Mouse (Mus musculus): ENCODE results near the gene Sqor. TPM values are rescaled to one million over a fixed set of nuclear protein-coding genes. Genes with fewer than 3 reads are reported as not detected.

Gene Sqor
- total and polyA plus RNA-seq, 3 experiments: 29.3 to 43.1 (median 35.0) TPM

DNA sequence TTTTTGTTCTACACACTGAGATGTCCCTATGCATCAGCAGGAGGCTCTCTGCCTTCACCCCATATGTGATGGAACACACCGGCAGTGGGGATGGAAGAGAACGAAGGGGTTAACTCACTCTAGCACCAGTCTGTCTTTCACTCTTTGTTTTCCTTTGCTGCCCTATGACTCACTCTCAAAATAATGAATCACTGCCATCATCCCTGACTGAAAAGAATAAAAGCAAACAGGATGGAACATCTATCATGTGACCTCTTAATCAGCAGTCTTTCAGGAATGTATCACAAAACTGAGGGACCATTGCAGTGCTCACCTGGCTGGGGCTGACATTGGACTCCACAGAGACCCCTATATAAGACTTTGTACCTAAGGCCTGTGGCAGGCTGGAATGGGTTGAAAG is 33.6 kb upstream of the Sqor start:
- peaks cover 2% of the 10 kb centered on the region; the same call in 1 of the 2 replicates for H3K27me3 ChIP-seq (ENCODE audit: control insufficient read depth, insufficient read depth, low read length)
- intact Hi-C loops (cut with DNase I): no loop called here
- WGBS: 43% methylated on average over 2 of the region's 2 CpGs
- no peak overlapping the region for H3K9ac ChIP-seq (ENCODE audit: low read depth, low read length)
- TF ChIP-seq POLR2A (IDR thresholded peaks at IDR 0.05; ENCODE audit: insufficient read depth, low read depth, low read length) (no peak), CTCF (IDR thresholded peaks at IDR 0.05) (no peak), EP300 (IDR thresholded peaks at IDR 0.05; ENCODE audit: insufficient read depth, low read depth, low read length) (no peak)
- H3K27ac ChIP-seq: no peak overlapping the region
- no peaks in the 10 kb centered on the region for H3K4me1 ChIP-seq (ENCODE audit: control insufficient read depth, insufficient read depth, low read length)
- H3K4me3 ChIP-seq: no peak overlapping the region
- no peaks in the 10 kb centered on the region for H3K79me2 ChIP-seq (replicated peaks; ENCODE audit: control insufficient read depth, insufficient read depth, low read length)
- no peak for DNase-seq
- no peaks in the 10 kb centered on the region for H3K36me3 ChIP-seq (ENCODE audit: control insufficient read depth, insufficient read depth, low read length)

DNA sequence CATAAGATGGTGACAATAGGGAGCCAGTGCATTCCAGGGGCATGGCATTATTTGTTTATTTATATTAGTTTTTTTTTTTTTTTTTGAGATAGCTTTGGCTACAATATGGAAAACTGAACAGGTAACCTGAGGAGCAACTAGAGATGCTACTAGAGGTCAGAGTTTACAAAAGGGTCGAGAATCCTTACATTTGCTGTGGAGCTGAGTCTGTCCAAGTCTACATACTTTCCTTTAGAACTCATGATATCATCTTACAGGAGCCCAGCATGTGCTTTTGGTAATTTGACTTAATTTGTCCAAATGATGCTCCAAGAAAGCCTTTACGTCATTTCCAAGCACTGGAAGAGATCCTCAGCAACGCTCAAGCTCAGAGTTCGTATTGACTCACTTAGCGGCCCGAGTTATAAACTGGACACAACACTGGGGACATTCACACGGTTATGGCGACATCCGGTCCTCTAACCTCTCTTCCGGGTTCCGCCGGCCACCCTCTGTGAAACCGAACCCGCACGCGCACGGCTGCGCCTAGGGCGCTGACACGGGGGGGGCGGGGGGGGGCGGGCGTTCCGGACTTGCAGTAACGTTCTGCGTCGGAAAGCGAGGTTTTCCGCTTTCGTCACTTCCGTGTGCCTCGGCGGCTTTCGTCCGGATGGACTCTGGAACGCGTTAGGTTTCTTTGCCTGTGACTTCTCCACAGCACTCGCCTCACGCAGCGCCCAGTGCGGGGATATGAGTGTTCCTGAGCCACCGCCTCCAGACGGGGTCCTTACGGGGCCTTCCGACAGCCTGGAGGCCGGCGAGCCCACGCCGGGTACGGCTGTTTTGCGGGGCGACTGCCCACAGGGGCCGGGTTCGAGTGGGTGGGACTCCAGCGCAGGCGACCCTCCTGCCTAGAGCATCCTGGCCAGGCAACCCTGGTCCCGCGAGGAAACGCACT is 26.9 kb upstream of the Sqor start, which contains the start of gene Bloc1s6:
Bloc1s6 (plus strand) TSS at position 610 of the 937 bp plus-strand sequence.
- intact Hi-C loops (cut with DNase I): loop anchor here (1.0 kb wide), 1 partner anchor 36 kb away; the partner anchor contains the start of gene Slc30a4
- Histone ChIP-seq H3K27me3 (ENCODE audit: control insufficient read depth, insufficient read depth, low read length) (peaks cover 2% of the 10 kb centered on the region; the same call in 1 of the 2 replicates), H3K36me3 (ENCODE audit: control insufficient read depth, insufficient read depth, low read length) (peaks cover 6% of the 10 kb centered on the region), H3K9ac (ENCODE audit: low read depth, low read length) (peak within 1 kb of the TSS; percentile 100), H3K79me2 (replicated peaks; ENCODE audit: control insufficient read depth, insufficient read depth, low read length) (peaks cover 5% of the 10 kb centered on the region; the same call in 1 of the 2 replicates), H3K4me3 (peak within 1 kb of the TSS; percentile 82), H3K4me1 (ENCODE audit: control insufficient read depth, insufficient read depth, low read length) (peaks cover 3% of the 10 kb centered on the region), H3K27ac (peak within 1 kb of the TSS; percentile 97)
- 1% methylated on average over 55 of the region's 59 CpGs for WGBS
- DNase-seq: peak; percentile 91 to 92
- 0 out of 2 replicates have a peak, but pooled peaks have one; percentile 34 for TF ChIP-seq EP300 (IDR thresholded peaks at IDR 0.05; ENCODE audit: insufficient read depth, low read depth, low read length)
- no peak for TF ChIP-seq CTCF (IDR thresholded peaks at IDR 0.05)
- peak; percentile 88 for TF ChIP-seq POLR2A (IDR thresholded peaks at IDR 0.05; ENCODE audit: insufficient read depth, low read depth, low read length)

DNA sequence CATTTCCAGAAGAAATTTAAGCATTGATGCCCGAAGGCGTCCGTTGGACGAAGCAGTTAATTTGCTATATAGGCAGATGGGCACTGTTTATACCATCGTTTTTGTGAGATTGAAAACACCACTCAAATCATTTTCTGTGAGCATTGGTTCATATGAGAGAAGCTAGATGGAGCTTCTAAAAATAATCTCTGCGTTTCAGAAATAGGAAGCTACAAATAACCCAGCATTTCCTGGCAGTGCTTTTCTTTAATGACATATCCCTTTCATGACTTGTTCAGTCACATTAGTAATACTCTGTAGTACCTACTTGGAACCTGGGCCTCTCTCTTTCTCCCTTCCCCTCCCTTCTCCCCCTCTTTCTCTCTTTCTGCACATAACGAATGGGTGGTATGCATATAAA is 26.0 kb upstream of the Sqor start:
- WGBS: 13% methylated on average over 7 of the region's 7 CpGs
- peak overlapping the region; percentile 97 for H3K27ac ChIP-seq
- intact Hi-C loops (cut with DNase I): no loop called here
- peaks cover 6% of the 10 kb centered on the region for H3K36me3 ChIP-seq (ENCODE audit: control insufficient read depth, insufficient read depth, low read length)
- no peak for DNase-seq
- H3K27me3 ChIP-seq (ENCODE audit: control insufficient read depth, insufficient read depth, low read length): peaks cover 2% of the 10 kb centered on the region; the same call in 1 of the 2 replicates
- peak overlapping the region; percentile 100 for H3K9ac ChIP-seq (ENCODE audit: low read depth, low read length)
- peaks cover 5% of the 10 kb centered on the region; the same call in 1 of the 2 replicates for H3K79me2 ChIP-seq (replicated peaks; ENCODE audit: control insufficient read depth, insufficient read depth, low read length)
- H3K4me1 ChIP-seq (ENCODE audit: control insufficient read depth, insufficient read depth, low read length): peaks cover 3% of the 10 kb centered on the region
- peak overlapping the region; percentile 82 for H3K4me3 ChIP-seq
- TF ChIP-seq CTCF (IDR thresholded peaks at IDR 0.05): no peak
- no peak for TF ChIP-seq EP300 (IDR thresholded peaks at IDR 0.05; ENCODE audit: insufficient read depth, low read depth, low read length)
- no peak for TF ChIP-seq POLR2A (IDR thresholded peaks at IDR 0.05; ENCODE audit: insufficient read depth, low read depth, low read length)

DNA sequence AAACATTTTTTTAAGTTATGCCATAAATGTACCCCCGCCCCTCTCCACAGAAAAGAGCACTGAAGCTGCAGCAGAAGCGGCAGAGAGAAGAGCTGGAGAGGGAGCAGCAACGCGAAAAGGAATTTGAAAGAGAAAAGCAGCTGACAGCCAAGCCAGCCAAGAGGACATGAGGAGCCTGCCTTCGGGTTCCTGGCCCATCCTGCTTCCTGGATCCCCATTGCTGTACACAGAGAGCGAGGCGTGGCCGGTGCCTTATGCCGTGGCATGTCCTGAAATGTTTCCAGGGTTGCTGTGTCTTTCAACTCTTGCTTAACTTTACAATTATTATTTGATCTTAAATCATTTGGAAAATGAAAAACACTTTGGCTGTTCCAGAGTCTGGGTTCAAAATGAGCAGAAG is 18.6 kb upstream of the Sqor start:
- Histone ChIP-seq H3K79me2 (replicated peaks; ENCODE audit: control insufficient read depth, insufficient read depth, low read length) (no peaks in the 10 kb centered on the region), H3K4me1 (ENCODE audit: control insufficient read depth, insufficient read depth, low read length) (peaks cover 1% of the 10 kb centered on the region; the same call in 1 of the 2 replicates), H3K27me3 (ENCODE audit: control insufficient read depth, insufficient read depth, low read length) (no peaks in the 10 kb centered on the region), H3K9ac (ENCODE audit: low read depth, low read length) (no peak overlapping the region), H3K27ac (peak overlapping the region; percentile 80), H3K36me3 (ENCODE audit: control insufficient read depth, insufficient read depth, low read length) (peaks cover 5% of the 10 kb centered on the region; the same call in 1 of the 2 replicates), H3K4me3 (peak overlapping the region; percentile 25)
- 0 out of 2 replicates have a peak, but pooled peaks have one; percentile 19 for TF ChIP-seq EP300 (IDR thresholded peaks at IDR 0.05; ENCODE audit: insufficient read depth, low read depth, low read length)
- TF ChIP-seq CTCF (IDR thresholded peaks at IDR 0.05): no peak
- TF ChIP-seq POLR2A (IDR thresholded peaks at IDR 0.05; ENCODE audit: insufficient read depth, low read depth, low read length): no peak; the same call in 1 of the 2 replicates
- DNase-seq: peak; percentile 34 to 38
- WGBS: 53% methylated on average over 9 of the region's 9 CpGs
- intact Hi-C loops (cut with DNase I): loop anchor here (2.0 to 10.0 kb wide), 2 partner anchors 44 to 372 kb away; partner anchors contain the start of gene Slc30a4

DNA sequence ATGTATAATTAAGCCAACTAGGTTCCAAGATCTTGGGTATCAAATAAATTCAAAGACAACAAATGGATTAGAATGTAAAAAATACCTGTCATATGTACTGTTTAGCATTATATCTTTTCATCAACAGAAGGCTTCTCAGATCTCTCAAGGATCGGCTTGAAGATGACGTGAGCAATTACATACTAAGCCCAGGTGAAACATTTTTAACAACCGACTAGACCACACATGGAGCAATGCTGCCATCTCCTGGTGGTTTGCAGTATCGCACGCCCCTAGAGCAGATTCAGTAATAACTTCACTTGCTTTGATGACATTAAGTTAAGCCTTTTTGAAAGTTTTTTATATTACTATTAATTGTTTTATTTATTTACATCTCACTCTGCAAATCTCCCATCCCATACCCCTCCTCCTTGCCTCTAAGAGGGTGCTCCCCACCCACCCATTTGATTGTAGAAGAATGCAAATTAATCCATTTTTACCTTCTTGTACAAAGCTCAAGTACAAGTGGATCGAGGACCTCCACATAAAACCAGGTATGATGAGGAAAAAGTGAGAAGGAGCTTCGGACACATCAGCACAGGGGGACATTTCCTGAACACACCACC is 11.2 kb upstream of the Sqor start:
- Histone ChIP-seq H3K79me2 (replicated peaks; ENCODE audit: control insufficient read depth, insufficient read depth, low read length) (no peaks in the 10 kb centered on the region), H3K4me3 (no peak overlapping the region), H3K27ac (no peak overlapping the region), H3K27me3 (ENCODE audit: control insufficient read depth, insufficient read depth, low read length) (no peaks in the 10 kb centered on the region), H3K9ac (ENCODE audit: low read depth, low read length) (no peak overlapping the region), H3K4me1 (ENCODE audit: control insufficient read depth, insufficient read depth, low read length) (no peaks in the 10 kb centered on the region), H3K36me3 (ENCODE audit: control insufficient read depth, insufficient read depth, low read length) (no peaks in the 10 kb centered on the region)
- TF ChIP-seq EP300 (IDR thresholded peaks at IDR 0.05; ENCODE audit: insufficient read depth, low read depth, low read length) (peak; percentile 90; the same call in 1 of the 2 replicates), POLR2A (IDR thresholded peaks at IDR 0.05; ENCODE audit: insufficient read depth, low read depth, low read length) (no peak)
- intact Hi-C loops (cut with DNase I): loop anchor here (1.0 to 10.0 kb wide), 3 partner anchors 29 to 119 kb away; partner anchors contain the start of gene AA467197
- DNase-seq: peak; percentile 38 to 69
- 10% methylated on average over 7 of the region's 7 CpGs for WGBS
